Mouse (Mus musculus): ENCODE data around the gene Fnd3c2. TPM values are rescaled to one million over a fixed set of nuclear protein-coding genes. Genes with fewer than 3 reads are reported as not detected.
"Not testable (repeated sequence)": the region's sequence is repeated elsewhere in the genome, so short reads cannot be mapped to it uniquely, and the experiment has no call there.

The Fnd3c2 gene
- polyA plus RNA-seq, 1 experiment: not detected

DNA sequence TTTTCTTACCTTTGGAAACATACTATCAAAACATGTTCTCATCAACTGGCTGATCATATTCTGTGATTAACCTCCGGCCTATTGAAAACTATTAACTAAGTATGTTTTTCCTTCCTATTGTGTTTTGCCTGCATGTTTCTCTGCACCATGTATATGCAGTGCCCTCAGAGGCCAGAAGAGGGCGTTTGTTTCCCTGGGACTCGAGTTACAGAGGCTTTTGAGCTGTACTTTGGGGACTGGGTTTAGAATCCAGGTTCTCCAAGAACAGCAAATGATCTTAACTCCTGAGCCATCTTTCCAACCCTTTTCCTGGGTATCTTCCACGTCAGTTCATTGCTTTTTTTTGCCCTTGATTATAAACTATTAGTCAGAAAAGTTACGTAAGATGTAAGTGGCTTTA, 57.9 kb downstream of the Fnd3c2 start:
- Histone ChIP-seq H3K79me3 (ENCODE audit: low read depth) (peaks cover 28% of the 10 kb centered on the region), H3K79me2 (ENCODE audit: control insufficient read depth, insufficient read depth) (peaks cover 21% of the 10 kb centered on the region), H3K36me3 (ENCODE audit: control insufficient read depth, insufficient read depth) (peaks cover 76% of the 10 kb centered on the region), H3K4me3 (ENCODE audit: insufficient read depth, poor library complexity, severe bottlenecking) (no peak overlapping the region), H3ac (ENCODE audit: control insufficient read depth, insufficient read length, low read depth) (no peak overlapping the region), H3K27me3 (ENCODE audit: control insufficient read depth, insufficient read depth, insufficient read length) (no peaks in the 10 kb centered on the region)
- no peak for TF ChIP-seq MYOD1 (IDR thresholded peaks at IDR 0.05; ENCODE audit: control insufficient read depth, insufficient read length, low read depth)
- no peak for TF ChIP-seq CTCF (IDR thresholded peaks at IDR 0.05; ENCODE audit: control insufficient read depth, insufficient read depth, insufficient read length)
- no peak for TF ChIP-seq MAX (IDR thresholded peaks at IDR 0.05)
- TF ChIP-seq USF1 (IDR thresholded peaks at IDR 0.05; ENCODE audit: low read depth): no peak
- TF ChIP-seq MYOG (IDR thresholded peaks at IDR 0.05; ENCODE audit: control insufficient read depth, extremely low read depth, insufficient read length): no peak
- TF ChIP-seq CEBPB (IDR thresholded peaks at IDR 0.05; ENCODE audit: low read depth): no peak
- no peak for TF ChIP-seq FOSL1 (IDR thresholded peaks at IDR 0.05; ENCODE audit: insufficient read depth, low read length, poor library complexity, severe bottlenecking)

DNA sequence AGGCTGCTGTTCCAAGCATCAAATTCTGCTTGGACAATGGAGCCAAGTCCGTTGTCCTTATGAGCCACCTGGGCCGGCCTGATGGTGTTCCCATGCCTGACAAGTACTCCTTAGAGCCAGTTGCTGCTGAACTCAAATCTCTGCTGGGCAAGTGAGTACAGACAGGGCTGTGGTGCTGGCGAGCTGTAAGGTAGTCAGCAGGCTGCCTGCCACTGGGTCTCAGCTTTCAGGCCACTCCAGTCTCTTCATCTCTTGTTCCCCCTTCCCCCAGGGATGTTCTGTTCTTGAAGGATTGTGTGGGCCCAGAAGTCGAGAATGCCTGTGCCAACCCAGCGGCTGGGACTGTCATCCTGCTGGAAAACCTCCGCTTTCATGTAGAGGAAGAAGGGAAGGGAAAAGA, 60.8 kb downstream of the Fnd3c2 start:
- H3K36me3 ChIP-seq (ENCODE audit: control insufficient read depth, insufficient read depth): peaks cover 69% of the 10 kb centered on the region
- H3K4me3 ChIP-seq (ENCODE audit: insufficient read depth, poor library complexity, severe bottlenecking); H3K27me3 ChIP-seq (ENCODE audit: control insufficient read depth, insufficient read depth, insufficient read length); H3ac ChIP-seq (ENCODE audit: control insufficient read depth, insufficient read length, low read depth): not testable (repeated sequence)
- H3K79me3 ChIP-seq (ENCODE audit: low read depth): peaks cover 57% of the 10 kb centered on the region
- H3K79me2 ChIP-seq (ENCODE audit: control insufficient read depth, insufficient read depth): peaks cover 51% of the 10 kb centered on the region

DNA sequence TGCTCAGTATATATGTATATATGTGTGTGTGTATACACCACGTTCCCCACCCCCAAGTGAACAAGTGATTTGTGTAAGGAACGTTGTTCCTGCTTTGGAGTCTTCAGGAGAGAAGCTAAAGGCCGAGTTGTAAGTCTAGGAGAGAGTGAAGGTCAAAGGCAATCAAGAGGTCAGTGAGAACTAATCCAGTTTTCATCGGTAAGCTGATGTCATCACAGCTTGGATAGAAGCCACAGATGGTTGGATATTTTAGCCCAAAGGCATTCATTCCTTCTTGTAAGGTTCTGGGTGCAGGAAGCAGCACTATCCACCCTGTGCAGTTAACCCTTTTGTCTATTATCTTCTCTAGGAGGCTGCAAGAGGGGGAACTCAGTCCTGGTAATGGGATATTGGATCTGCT, 65.1 kb downstream of the Fnd3c2 start:
- peaks cover 68% of the 10 kb centered on the region for H3K79me3 ChIP-seq (ENCODE audit: low read depth)
- TF ChIP-seq CEBPB (IDR thresholded peaks at IDR 0.05; ENCODE audit: low read depth) (no peak), FOSL1 (IDR thresholded peaks at IDR 0.05; ENCODE audit: insufficient read depth, low read length, poor library complexity, severe bottlenecking) (no peak), MYOD1 (IDR thresholded peaks at IDR 0.05; ENCODE audit: control insufficient read depth, insufficient read length, low read depth) (no peak), MAX (IDR thresholded peaks at IDR 0.05) (no peak), MYOG (IDR thresholded peaks at IDR 0.05; ENCODE audit: control insufficient read depth, extremely low read depth, insufficient read length) (no peak), USF1 (IDR thresholded peaks at IDR 0.05; ENCODE audit: low read depth) (no peak), CTCF (IDR thresholded peaks at IDR 0.05; ENCODE audit: control insufficient read depth, insufficient read depth, insufficient read length) (no peak)
- no peak overlapping the region for H3ac ChIP-seq (ENCODE audit: control insufficient read depth, insufficient read length, low read depth)
- peaks cover 75% of the 10 kb centered on the region for H3K79me2 ChIP-seq (ENCODE audit: control insufficient read depth, insufficient read depth)
- peaks cover 34% of the 10 kb centered on the region for H3K36me3 ChIP-seq (ENCODE audit: control insufficient read depth, insufficient read depth)
- H3K27me3 ChIP-seq (ENCODE audit: control insufficient read depth, insufficient read depth, insufficient read length): no peaks in the 10 kb centered on the region
- H3K4me3 ChIP-seq (ENCODE audit: insufficient read depth, poor library complexity, severe bottlenecking): no peak overlapping the region

DNA sequence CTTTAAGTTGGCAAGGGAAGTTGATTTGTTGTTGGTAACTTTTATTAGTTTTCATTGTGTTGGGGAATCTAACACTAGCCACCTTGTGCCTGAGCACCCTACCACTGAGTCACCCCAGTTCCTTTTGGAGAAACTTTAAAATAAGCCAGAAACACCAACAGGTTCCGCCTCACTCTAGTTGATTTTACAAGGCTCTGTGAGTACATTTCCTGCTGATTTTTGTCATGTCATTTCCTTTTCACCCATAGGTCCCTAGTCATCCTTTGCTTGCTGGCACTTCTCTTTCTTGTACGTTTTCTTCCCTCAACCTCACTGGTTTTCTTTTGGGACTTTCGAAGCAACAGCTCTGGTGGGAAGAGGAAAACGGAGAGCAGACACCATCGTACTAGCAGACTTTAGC, 65.8 kb downstream of the Fnd3c2 start:
- Histone ChIP-seq H3K79me3 (ENCODE audit: low read depth) (peaks cover 65% of the 10 kb centered on the region), H3K4me3 (ENCODE audit: insufficient read depth, poor library complexity, severe bottlenecking) (peak overlapping the region; percentile 51), H3K27me3 (ENCODE audit: control insufficient read depth, insufficient read depth, insufficient read length) (no peaks in the 10 kb centered on the region), H3K79me2 (ENCODE audit: control insufficient read depth, insufficient read depth) (peaks cover 74% of the 10 kb centered on the region), H3ac (ENCODE audit: control insufficient read depth, insufficient read length, low read depth) (peak overlapping the region; percentile 48), H3K36me3 (ENCODE audit: control insufficient read depth, insufficient read depth) (peaks cover 30% of the 10 kb centered on the region)
- TF ChIP-seq FOSL1 (IDR thresholded peaks at IDR 0.05; ENCODE audit: insufficient read depth, low read length, poor library complexity, severe bottlenecking) (no peak), CTCF (IDR thresholded peaks at IDR 0.05; ENCODE audit: control insufficient read depth, insufficient read depth, insufficient read length) (no peak), CEBPB (IDR thresholded peaks at IDR 0.05; ENCODE audit: low read depth) (no peak), MYOG (IDR thresholded peaks at IDR 0.05; ENCODE audit: control insufficient read depth, extremely low read depth, insufficient read length) (no peak), MAX (IDR thresholded peaks at IDR 0.05) (no peak)

DNA sequence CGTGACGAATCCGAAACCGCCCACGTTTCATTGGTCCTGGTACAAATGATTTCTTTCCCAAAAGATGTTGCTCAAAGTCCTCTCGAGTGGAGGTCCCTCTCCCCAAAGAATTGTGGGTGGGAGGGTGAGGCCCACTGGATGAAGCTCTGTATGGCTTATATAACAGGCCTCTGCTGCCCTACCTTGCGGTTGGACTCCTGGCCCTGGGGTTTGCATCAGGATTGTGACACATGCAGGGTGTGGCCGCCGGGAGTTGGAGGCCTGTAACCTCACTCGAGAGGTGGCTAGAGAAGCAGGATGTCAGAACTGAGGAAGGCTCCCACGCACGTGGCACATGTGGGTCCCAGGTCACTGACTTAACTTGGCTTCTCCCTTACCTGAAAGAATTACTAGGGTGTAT, 67.4 kb downstream of the Fnd3c2 start:
- peaks cover 24% of the 10 kb centered on the region for H3K36me3 ChIP-seq (ENCODE audit: control insufficient read depth, insufficient read depth)
- TF ChIP-seq FOSL1 (IDR thresholded peaks at IDR 0.05; ENCODE audit: insufficient read depth, low read length, poor library complexity, severe bottlenecking): no peak
- peak; percentile 88 for TF ChIP-seq MAX (IDR thresholded peaks at IDR 0.05)
- peak; percentile 45 for TF ChIP-seq CEBPB (IDR thresholded peaks at IDR 0.05; ENCODE audit: low read depth)
- TF ChIP-seq MYOG (IDR thresholded peaks at IDR 0.05; ENCODE audit: control insufficient read depth, extremely low read depth, insufficient read length): no peak
- TF ChIP-seq MYOD1 (IDR thresholded peaks at IDR 0.05; ENCODE audit: control insufficient read depth, insufficient read length, low read depth): no peak
- TF ChIP-seq CTCF (IDR thresholded peaks at IDR 0.05; ENCODE audit: control insufficient read depth, insufficient read depth, insufficient read length): no peak
- no peak for TF ChIP-seq USF1 (IDR thresholded peaks at IDR 0.05; ENCODE audit: low read depth)
- H3K27me3 ChIP-seq (ENCODE audit: control insufficient read depth, insufficient read depth, insufficient read length): no peaks in the 10 kb centered on the region
- peak overlapping the region; percentile 87 for H3ac ChIP-seq (ENCODE audit: control insufficient read depth, insufficient read length, low read depth)
- peak overlapping the region; percentile 51 for H3K4me3 ChIP-seq (ENCODE audit: insufficient read depth, poor library complexity, severe bottlenecking)
- peaks cover 53% of the 10 kb centered on the region for H3K79me3 ChIP-seq (ENCODE audit: low read depth)
- peaks cover 58% of the 10 kb centered on the region for H3K79me2 ChIP-seq (ENCODE audit: control insufficient read depth, insufficient read depth)

DNA sequence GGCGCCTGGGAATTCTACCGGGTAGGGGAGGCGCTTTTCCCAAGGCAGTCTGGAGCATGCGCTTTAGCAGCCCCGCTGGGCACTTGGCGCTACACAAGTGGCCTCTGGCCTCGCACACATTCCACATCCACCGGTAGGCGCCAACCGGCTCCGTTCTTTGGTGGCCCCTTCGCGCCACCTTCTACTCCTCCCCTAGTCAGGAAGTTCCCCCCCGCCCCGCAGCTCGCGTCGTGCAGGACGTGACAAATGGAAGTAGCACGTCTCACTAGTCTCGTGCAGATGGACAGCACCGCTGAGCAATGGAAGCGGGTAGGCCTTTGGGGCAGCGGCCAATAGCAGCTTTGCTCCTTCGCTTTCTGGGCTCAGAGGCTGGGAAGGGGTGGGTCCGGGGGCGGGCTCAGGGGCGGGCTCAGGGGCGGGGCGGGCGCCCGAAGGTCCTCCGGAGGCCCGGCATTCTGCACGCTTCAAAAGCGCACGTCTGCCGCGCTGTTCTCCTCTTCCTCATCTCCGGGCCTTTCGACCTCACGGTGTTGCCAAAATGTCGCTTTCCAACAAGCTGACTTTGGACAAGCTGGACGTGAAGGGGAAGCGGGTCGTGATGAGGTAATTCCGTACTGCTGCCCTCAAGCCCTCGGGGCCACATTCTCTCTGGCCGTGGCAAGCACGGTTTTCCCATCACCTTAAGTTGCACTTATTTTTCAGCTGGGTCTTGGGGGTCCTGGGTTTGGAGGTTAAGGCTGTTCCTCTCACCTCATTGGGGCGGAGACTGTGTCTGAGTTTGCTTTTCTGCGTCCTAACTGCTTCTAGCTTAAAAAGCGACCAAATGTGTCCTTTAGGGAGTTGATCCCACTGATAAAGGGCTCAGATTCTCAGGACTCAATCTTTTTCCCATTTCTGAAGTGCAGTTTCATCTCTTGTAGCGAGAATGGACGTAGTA, 68.2 kb downstream of the Fnd3c2 start, which contains the start of gene Pgk1:
Gene Pgk1 (plus strand): TSS at position 388 of the 937 bp plus-strand sequence.
- H3K4me3 ChIP-seq (ENCODE audit: insufficient read depth, poor library complexity, severe bottlenecking): peak within 1 kb of the TSS; percentile 51
- no peaks in the 10 kb centered on the region for H3K27me3 ChIP-seq (ENCODE audit: control insufficient read depth, insufficient read depth, insufficient read length)
- H3ac ChIP-seq (ENCODE audit: control insufficient read depth, insufficient read length, low read depth): peak within 1 kb of the TSS; percentile 87
- H3K79me2 ChIP-seq (ENCODE audit: control insufficient read depth, insufficient read depth): peaks cover 50% of the 10 kb centered on the region
- peaks cover 19% of the 10 kb centered on the region for H3K36me3 ChIP-seq (ENCODE audit: control insufficient read depth, insufficient read depth)
- TF ChIP-seq MYOD1 (IDR thresholded peaks at IDR 0.05; ENCODE audit: control insufficient read depth, insufficient read length, low read depth) (no peak), MAX (IDR thresholded peaks at IDR 0.05) (peak; percentile 17), CEBPB (IDR thresholded peaks at IDR 0.05; ENCODE audit: low read depth) (no peak), FOSL1 (IDR thresholded peaks at IDR 0.05; ENCODE audit: insufficient read depth, low read length, poor library complexity, severe bottlenecking) (no peak)
- H3K79me3 ChIP-seq (ENCODE audit: low read depth): peaks cover 48% of the 10 kb centered on the region

All from C2C12 (cell line).